Mouse (Mus musculus) CD4-positive, CD25-positive, alpha-beta regulatory T cell, adult 4 months (primary cell): ENCODE measurements around the gene Dnajb3. TPM values are rescaled to one million over a fixed set of nuclear protein-coding genes. Genes with fewer than 3 reads are reported as not detected.

ENCODE experiments used
- ATAC-seq: one replicate; pipeline ENCODE4 v1.8.0; 2017
- polyA plus RNA-seq, 2 experiments: library from polyadenylated mRNA; unstranded; fragments of 100-300 nt; shearing (Covaris generic); gene quantifications; one replicate each; pipeline ENCODE4 v1.2.1; 2017

The Dnajb3 gene
- polyA plus RNA-seq: under 1 TPM; 0.63 to 0.73 TPM

- ATAC-seq: peak; percentile 84
These were observed at the start of gene Dnajb3 for GRCm38 (mm10) chr1:88205294-88205922. Gene Dnajb3, minus strand, starts transcription at chr1:88205782.

- no peak for ATAC-seq
These were observed 49.3 kb upstream of the Dnajb3 start for GRCm38 (mm10) chr1:88254793-88255465.

- no peak for ATAC-seq
These were observed 48.0 kb upstream of the Dnajb3 start for GRCm38 (mm10) chr1:88253540-88253939.

GRCm38 (mm10) chr1:88253106-88253505 is 47.5 kb upstream of the Dnajb3 start:
- ATAC-seq: no peak

GRCm38 (mm10) chr1:88250023-88250422 is 44.4 kb upstream of the Dnajb3 start:
- no peak for ATAC-seq

- ATAC-seq: no peak
These were observed 44.0 kb upstream of the Dnajb3 start for GRCm38 (mm10) chr1:88249596-88249995.

- no peak for ATAC-seq
These were observed 43.1 kb upstream of the Dnajb3 start for GRCm38 (mm10) chr1:88248658-88249057.

- no peak for ATAC-seq
These were observed 42.1 kb upstream of the Dnajb3 start for GRCm38 (mm10) chr1:88247660-88248059.

GRCm38 (mm10) chr1:88246386-88246785 is 40.8 kb upstream of the Dnajb3 start:
- ATAC-seq: no peak

- ATAC-seq: no peak
These were observed 40.3 kb upstream of the Dnajb3 start for GRCm38 (mm10) chr1:88245881-88246280.

- no peak for ATAC-seq
These were observed 38.3 kb upstream of the Dnajb3 start for GRCm38 (mm10) chr1:88243861-88244260.

GRCm38 (mm10) chr1:88240579-88240978 is 35.0 kb upstream of the Dnajb3 start:
- ATAC-seq: no peak

- ATAC-seq: no peak
These were observed 34.5 kb upstream of the Dnajb3 start for GRCm38 (mm10) chr1:88240072-88240471.

GRCm38 (mm10) chr1:88238771-88239170 is 33.2 kb upstream of the Dnajb3 start:
- no peak for ATAC-seq

- ATAC-seq: no peak
These were observed 31.7 kb upstream of the Dnajb3 start for GRCm38 (mm10) chr1:88237311-88237710.

GRCm38 (mm10) chr1:88235894-88236415 is 30.4 kb upstream of the Dnajb3 start:
- no peak for ATAC-seq

GRCm38 (mm10) chr1:88235046-88235893 is 29.7 kb upstream of the Dnajb3 start:
- ATAC-seq: no peak

GRCm38 (mm10) chr1:88234646-88235045 is 29.1 kb upstream of the Dnajb3 start:
- no peak for ATAC-seq

GRCm38 (mm10) chr1:88234248-88234610 is 28.6 kb upstream of the Dnajb3 start:
- ATAC-seq: no peak

GRCm38 (mm10) chr1:88233421-88234247 is 28.1 kb upstream of the Dnajb3 start:
- ATAC-seq: no peak

- ATAC-seq: no peak
These were observed 27.2 kb upstream of the Dnajb3 start for GRCm38 (mm10) chr1:88232664-88233380.
